Mouse (Mus musculus) adrenal gland, postnatal 25 days (tissue): ENCODE measurements around the gene Atg4a-ps. TPM values are rescaled to one million over a fixed set of nuclear protein-coding genes. Genes with fewer than 3 reads are reported as not detected.
"Not testable (repeated sequence)": the region's sequence is repeated elsewhere in the genome, so short reads cannot be mapped to it uniquely, and the experiment has no call there.

Experiments used
- DNase-seq: peaks from one replicate; pipeline ENCODE4 v3.0.0; 2021; ENCODE audit warnings: mixed read lengths
- long read RNA-seq: library from polyadenylated mRNA; stranded (forward); transcript quantifications from one replicate; pipeline ENCODE4 v2.0.0, GENCODE M21; 2021
- total RNA-seq: library from RNA; stranded (reverse); gene quantifications from 2 replicates; pipeline ENCODE4 v1.2.3, GENCODE M21; 2021

The Atg4a-ps gene
- 2.1 and 2.6 TPM in 2 replicates for total RNA-seq
- long read RNA-seq = 0 reads

DNA sequence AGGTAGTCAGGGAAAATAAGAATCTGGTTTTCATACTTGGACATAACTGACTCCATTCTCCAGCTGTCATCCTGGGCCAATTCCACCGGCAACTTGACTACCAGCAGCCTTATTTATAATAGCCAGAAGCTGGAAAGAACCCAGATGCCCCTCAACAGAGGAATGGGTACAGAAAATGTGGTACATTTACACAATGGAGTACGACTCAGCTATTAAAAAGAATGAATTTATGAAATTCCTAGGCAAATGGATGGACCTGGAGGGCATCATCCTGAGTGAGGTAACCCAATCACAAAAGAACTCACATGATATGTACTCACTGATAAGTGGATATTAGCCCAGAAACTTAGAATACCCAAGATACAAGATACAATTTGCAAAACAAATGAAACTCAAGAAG lies at the start of gene Atg4a-ps:
Atg4a-ps (minus strand) TSS at position 101 of the 400 bp plus-strand sequence.
- not testable (repeated sequence) for DNase-seq

DNA sequence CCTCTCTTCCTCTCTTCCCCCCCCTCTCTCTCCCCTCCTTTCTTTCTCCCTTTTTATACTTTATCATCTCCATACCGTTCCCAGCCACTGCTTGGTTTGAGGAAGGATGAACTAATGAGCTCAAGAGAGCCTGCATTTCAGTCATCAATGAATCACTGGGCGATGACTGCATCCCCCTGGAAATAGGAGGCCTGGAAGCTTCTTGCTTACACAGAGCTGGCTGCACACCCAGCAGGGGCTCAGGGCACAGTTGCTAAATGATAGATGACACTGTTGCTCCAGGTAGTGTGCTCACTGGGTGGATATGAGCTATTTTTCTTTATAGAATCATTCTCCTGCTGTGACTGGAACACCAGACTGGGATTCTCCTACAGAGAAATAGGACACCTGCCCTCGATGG lies 49.7 kb upstream of the Atg4a-ps start:
- no peak for DNase-seq

DNA sequence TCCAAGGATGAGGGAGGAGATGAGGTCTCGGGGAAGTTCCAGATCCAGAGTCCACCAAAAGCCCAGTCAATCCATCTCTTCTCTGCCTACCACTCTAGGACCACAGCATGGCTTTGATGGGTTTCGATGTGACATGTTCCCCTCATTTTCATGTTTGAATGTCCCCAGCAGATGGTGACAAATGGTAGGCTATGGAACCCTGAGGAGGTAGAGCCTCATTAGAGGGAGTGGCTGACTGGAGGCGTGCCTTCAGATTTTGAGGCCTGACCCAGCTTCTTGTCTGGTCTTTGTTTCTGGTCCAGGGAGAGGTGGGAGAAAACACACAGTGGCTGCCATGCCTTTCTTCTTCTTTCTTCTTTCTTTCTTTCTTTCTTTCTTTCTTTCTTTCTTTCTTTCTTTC lies 44.6 kb upstream of the Atg4a-ps start:
- no peak for DNase-seq

DNA sequence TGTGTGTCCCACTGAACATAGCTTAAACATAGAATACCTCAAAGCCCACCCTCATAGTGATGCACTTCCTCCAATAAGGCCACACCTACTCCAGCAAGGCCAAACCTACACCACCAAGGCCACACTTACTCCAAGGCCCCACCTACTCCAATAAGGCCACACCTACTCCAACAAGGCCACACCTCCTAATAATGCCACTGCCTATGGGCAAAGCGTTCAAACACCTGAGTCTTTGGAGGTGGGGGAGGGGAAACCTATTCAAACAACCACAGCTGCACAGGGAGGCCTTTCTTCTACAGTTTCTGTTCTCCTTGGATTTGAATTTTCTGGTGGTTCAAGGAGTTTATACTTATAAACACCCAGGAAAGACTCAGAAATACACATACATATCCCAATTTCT lies 43.2 kb upstream of the Atg4a-ps start:
- DNase-seq = no peak

DNA sequence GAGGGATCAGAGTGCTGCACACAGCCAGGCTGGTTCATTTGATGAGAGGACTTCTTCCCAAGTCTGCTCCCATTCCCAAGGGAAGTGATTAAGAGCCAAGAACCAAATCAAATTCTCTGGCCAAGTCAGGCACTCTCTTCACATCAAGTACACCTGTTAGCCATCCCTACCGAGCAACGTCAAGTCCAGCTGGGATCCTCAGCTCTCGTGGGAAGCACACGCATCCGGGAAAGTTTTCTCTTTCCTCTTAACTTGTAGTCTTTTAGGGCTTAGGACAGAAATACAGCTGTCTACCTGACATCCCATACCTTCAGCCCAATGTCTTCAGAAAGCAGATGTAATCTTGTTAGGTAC lies 38.1 kb upstream of the Atg4a-ps start:
- DNase-seq = no peak

DNA sequence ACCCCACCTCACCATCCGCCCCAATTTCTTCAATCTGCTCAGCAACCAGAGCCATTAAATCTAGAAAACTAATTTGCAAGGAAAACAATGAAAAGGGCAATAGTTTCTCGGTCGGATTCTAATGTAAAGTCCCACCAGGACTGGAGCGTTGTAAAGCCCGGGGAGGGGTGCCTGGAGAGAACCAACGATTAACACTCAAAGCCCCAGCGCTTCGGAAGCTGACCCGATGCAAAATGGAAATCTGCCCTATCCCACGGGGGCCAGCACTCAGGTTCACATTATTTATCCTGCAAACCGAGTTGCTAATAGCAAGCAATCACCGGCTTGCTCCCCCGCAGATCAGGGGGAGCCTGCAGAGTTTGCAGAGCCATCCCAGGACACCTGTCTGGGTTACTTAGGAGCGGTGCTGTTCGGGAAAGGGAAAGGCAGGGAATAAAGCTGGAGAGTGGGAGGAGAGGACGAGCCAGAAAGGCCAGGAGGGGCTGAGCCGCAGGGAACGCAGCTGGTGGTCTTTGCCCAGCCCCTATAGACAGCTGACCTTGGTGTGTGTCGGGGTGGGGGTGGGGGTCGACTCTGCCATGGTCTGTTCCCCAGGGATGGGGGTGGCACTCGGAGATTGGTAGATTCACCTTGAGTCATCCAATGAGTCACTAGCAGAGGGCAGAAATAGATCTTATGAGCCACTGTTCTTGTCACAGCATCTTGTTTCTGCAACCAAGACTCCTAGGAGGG lies 37.5 kb upstream of the Atg4a-ps start:
- peak; percentile 18 for DNase-seq

DNA sequence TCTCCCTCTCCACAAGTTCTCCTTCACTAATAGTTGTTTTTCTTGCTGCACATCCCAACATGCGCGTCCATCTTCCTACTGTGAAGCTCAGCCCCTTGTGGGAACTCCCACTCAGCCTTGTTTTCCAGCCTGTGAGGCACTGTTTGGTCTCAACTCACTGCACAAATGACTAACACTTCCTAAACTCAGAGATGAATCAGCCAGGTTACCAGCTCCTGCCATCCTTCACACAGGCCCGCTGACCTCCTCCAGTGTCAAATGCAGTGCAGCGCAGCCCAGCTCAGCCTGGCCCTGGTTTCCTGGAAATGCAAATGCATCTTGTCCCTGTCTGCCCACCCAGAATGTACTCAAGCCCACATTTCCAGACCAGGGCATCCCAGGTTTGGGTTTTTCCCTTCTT lies 36.6 kb upstream of the Atg4a-ps start:
- peak; percentile 42 for DNase-seq

DNA sequence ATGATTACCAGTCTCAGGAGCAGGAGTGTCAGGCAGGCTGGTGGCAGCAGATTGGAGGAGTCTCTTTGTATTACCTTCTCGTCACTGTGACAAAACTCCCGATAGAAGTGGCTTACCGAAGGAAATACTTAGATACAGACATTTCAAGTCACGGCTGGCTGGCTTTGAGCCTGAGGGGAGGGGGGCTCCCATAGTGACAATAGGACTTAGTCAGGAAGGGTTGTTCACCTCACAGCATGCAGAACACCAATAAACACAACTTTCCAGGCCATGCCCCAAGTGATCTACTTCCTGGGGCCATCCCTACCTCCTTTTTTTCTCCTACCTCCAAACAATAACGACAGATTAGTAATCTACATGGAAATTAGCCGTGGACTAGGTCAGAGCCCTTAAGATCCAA lies 32.9 kb upstream of the Atg4a-ps start:
- no peak for DNase-seq

DNA sequence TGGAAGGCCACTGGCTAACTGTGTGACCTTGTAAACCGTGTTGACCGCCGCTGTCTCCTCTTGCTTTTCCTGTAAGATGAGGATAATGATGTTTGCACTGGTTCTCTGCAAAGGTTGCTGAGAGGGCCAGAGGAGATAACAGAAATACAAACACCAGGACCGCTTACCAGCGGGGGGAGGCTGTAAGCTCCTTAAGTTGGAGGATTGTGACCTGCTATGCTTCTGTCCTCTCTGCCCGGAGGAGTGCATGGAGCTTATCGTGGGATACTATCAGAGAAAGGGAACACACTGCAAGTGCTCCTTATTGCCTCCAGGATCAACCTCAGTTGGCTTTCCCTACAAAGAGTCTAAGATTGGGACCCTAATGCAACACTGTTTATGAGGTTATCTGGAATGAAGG lies 26.8 kb upstream of the Atg4a-ps start:
- no peak for DNase-seq

DNA sequence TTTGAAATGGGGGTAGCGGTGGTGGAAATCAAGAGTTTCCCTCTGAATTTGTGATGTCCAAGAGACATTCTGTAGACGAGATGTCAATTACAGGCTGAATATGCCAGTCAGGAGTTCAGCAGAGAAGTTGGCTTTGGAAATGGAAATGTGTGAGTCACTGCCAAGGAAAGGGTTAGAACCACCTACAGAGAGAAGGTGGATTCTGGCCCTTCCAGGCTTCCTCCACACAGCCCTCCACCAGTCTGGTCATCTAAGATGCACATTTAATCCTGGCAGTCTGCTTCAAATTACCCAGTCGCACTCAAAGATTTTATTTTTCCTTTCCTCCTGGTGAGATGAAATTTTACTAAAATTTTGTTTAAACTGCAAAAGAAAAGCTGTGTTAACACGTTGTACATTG lies 26.2 kb upstream of the Atg4a-ps start:
- DNase-seq = no peak

DNA sequence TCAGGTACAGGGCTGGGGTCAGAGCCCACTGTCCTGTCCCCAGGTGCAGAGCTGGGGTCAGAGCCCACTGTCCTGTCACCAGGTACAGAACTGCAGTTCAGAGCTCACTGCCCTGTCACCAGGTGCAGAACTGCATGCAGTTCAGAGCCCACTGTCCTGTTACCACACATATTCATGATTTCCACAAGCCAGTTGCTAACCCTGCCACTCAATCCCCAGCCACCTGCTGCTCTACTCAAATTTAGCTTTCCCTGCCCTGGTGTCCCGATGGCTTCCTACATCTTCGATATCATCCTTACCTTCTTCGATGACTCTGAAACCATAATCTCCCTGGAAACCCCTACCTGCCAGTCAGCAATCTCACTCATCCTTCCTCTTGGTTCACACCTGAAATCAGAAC lies 17.5 kb upstream of the Atg4a-ps start:
- no peak for DNase-seq

DNA sequence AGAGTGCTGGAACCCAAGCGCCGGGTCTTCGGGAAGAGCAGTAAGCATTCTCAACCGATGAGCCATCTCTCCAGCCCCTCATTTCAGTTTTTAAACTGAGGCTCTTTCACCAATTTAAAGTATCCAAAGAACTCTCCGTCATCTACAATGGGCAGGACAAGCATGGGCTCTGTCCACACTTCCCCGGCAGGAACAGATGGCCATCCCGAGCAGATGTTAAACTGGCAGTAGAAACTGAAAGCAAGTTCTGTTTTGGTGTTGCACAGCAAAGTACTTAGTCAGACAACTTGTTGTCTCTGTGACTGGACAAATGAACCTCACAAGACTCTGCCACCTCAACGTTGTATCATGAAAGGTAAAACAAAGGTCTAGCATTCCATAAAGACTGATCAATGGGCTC lies 15.8 kb upstream of the Atg4a-ps start:
- no peak for DNase-seq

DNA sequence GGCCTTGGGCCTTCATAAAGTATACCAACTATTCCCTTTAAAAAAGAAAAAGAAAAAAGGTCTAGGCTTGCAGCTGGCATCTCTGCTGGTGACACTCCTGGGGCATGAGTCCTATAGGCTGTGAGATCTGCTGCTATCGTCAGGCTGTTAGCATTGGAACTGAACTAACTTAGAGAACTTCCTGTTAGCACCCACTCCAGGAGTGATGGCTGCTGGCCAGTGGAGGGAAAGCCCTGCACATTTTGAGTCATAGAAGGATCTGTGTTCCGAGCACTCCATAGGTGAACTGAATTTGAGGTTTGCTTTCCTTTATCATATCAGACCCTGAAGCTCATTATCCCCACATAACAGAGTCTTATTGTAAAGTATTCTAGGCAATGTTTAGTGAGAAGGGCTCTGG lies 14.1 kb upstream of the Atg4a-ps start:
- no peak for DNase-seq

DNA sequence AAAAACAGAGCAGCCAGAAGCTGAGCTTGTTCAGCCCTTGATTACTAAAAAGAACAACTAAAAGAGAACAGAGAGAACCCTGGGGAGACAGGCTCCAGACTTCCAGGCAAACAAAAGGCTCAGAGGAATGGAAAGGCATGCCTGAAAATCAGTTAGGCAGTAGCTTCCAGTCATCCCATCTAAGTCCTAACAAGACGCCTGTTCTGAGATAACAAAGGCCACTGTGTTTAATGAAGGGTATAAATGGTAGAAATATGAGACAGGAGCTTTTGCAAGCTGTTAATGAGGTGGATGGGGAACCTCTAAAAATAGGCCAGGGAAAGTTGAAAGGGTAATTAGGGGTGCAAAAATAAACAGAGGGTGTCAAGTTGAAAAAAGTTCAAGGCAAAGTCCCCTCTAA lies 4.5 kb upstream of the Atg4a-ps start:
- no peak for DNase-seq

DNA sequence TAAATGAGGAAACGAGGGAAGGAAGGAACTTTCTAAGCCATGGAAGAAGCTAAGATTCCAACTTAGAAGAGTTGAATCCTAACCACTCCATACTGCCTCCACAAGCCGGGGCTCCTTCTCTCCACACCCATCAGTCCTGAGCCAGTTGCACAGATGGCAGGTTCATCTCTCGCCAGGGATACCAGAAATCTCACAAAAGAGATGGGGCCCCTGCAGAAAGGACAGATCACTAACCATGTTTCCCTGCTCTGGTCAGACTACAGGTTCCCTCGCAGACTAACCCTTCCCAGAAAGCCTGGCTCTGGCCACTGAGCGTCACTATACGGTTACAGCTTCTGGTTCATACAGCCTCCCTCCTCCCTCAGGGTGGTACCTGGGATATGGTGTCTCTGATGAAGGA lies 3.8 kb upstream of the Atg4a-ps start:
- DNase-seq = no peak

DNA sequence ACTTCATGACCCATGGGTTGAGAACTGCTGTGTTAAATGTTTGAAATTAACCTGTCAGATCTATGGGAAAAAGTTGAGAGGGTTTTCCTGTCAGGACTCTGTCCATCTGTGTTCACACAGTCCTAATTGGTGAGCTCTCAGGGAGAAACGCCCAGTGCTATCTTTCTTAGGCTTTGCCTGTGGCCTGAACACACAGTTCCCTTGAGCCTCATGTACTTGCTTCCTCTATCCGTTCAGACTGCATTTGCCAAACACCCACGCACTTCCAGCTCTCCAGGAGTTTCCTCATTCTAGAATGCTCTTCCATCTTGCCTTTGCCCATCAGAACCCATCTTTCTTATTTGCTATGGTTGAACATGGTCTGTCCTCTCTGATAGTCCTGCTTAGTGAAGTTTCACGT lies 2.6 kb upstream of the Atg4a-ps start:
- no peak for DNase-seq

DNA sequence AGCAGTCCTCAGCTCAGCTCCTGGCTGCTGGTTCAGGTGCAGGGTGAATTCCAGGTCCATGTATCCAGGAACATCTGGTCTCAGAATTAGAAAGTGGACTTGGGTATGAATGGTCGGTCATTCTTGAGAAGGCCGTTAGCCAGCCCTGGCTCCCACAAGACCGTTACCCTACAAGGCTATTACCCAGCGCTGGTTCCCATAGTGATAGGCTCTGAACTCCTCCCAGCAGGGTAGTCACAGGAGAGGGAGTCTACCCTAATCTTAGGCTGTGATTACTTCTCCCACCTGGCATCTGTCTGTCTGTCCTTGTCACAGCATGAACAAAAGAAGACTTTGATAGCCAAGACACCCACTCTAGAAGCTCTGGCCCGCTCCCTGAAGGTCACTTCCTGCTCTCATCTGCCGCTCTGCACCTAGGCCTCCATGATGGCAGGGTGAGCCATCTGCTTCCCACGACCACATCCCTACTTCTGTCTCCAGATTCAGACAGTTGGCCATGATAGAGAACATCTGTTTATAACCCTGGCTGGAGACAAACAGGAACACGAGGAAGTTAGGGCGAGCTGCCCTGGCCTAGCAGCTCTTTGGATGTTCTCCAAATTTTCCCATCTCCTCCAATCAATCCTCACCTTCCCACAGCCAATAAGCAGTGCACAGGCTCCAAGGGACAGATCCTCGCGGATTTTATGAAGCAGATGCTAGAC lies 1.4 kb upstream of the Atg4a-ps start:
- no peak for DNase-seq

DNA sequence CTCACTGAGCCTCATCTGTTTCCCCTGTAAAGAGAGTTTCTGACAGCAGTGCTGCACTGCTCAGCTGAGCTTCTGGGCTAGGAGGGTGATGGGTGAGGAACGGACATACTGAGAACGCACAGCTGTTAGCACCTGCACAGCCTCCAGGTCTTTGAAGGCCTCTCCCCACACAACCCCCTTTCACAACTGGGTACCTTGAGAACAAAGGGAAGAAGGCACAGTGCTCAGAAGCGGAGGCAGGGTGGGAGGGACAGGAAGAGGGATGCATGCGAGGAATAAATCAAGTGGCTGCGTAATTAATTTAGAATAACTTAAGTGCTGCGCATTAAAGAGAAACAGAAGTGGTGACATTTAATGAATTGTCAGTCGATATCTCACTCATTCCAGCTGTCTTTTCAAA lies 4.6 kb downstream of the Atg4a-ps start:
- no peak for DNase-seq

DNA sequence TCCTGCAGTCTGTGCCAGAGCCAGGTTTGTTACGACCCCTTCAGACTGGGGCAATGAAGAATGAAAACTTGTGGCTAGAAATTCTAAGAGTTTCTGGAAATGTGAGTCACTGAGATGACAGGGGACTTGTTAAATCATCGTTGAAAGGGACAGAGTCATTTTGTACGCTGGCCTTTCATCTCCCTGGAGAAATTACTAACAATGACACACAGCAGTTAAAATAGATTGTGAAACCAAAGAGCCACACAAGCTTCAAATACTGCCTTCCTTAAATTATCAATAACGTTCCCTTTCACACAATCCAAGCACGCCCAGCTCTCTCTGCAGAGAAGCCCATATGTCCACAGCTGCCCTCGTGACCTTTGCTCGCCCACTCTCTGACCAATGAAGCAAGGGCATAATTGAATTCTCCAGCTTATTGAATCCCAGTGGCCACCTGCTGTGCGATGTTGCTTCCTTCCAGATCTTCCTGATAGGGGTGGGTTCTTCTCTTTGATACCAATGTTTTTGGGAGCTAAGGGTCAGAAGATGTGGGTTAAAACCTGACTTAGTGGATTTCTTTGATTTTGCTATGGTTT lies 5.6 kb downstream of the Atg4a-ps start:
- no peak for DNase-seq

DNA sequence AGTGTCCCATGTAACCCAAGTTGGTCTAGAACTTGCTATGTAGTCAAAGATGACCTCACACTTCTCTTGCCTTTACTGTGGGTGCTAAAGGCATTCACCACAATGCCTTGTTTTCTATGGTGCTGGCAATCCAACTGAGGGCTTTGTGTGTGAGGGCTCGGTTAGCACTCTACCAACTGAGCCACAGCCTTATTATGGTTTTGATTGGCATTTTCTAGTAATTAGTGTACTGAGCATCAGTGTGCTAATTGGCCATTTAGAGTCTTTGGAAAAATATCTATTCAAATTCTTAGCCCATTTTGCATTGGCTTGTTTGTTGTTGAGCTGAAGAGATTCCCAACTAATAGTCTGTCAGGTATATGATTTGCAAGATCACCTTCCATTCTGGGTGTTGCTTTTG lies 8.2 kb downstream of the Atg4a-ps start:
- no peak for DNase-seq

DNA sequence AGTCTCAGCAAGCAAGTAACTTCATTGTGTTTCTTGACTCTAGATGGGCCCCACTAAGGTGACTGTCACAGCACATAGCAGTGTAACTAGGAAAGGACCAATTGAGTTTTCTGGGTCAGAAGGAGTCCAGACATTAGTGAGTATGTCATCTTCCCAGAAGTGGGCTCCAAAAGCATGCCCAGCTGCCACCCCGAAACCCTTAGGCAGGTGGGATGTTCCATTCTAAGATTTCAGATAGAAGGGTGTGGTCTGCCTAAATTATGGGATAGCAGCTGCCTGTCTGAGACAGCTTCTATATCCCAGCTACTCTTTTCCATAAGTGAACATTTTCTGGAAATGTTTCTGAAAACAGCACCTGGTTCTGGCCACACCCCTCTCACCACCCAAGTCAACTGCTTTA lies 11.6 kb downstream of the Atg4a-ps start:
- DNase-seq = no peak

DNA sequence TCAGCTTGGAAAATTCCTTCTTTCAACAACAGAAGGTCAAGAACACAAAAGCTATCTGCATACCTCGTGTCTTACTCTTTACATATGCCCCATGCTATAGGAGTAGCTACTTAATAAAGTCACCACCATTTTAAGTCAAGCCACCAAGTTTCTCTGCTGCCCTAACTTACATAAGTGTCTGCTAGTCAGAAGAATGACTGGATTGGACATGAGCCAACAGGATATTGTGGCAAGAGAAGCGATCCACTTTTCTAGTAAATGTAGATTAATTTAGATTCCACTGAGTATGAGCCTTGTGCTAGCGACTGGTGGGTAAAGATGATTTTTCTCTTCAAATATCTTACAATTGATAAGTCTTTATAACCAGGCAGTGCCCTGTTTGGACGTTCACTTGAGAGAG lies 12.0 kb downstream of the Atg4a-ps start:
- DNase-seq = no peak

DNA sequence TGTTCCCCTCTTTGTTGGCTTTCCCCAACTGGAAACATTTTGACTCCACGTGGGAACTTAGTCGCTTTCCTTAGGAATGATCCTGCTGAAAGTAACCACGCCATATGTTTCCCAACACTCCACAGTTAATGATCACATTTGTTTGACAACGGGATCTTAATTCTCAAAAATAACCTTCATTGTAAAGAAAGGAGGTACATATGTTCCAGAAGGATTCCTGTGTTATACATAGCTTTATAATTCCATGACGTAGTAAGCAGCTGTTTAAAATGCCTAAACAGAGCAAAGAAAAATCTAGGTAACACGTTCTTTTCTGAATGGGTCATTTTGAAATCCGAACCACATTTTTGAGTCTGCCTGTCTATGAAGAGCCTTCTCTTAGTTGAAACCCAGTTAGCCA lies 12.7 kb downstream of the Atg4a-ps start:
- DNase-seq = no peak

DNA sequence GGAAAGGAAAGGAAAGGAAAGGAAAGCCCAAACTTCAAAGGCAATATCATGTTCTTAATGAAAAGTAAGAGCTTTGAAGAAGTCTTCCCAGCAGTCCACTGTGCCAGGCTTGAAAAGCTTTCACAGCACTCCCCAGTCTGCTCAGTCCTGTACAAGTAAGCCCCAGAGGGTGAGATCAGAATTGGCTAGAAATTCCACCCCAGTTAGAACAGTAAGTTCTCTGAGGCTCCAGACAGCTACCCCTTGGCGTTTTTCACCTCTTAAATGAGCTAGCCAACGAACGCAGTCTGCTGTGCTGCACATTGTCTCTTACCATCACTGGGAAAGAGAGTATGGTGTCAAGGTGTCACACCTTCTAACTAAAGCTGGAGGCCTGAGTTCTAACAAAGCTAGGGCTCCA lies 18.2 kb downstream of the Atg4a-ps start:
- DNase-seq = no peak
